24 mouse cellular contexts compared by ENCODE assay signal in genomic region chr1:127313652-127314350, GRCm38 (mm10).
DNase-seq lines count a peak whose midpoint lies in the region; ATAC-seq lines count a peak whose summit lies in the region.
"Had no signal": no experiment of that assay in that cellular context is flagged by ENCODE, and none has a peak within 500 bp of the region (broad histone marks: within the 10 kb centered on the region; RNA-seq: fewer than 3 reads in every experiment).

No protein-coding gene starts in this region.

- no peaks in the 10 kb centered on the region for H3K9me3 ChIP-seq in forebrain, embryonic 10.5 days
- H3K9me3 ChIP-seq in forebrain, embryonic 16.5 days (ENCODE audit: control insufficient read depth, low read length), result no peaks in the 10 kb centered on the region
- H3K9me3 ChIP-seq in heart, embryonic 13.5 days, result no peaks in the 10 kb centered on the region
- H3K9me3 ChIP-seq in midbrain, embryonic 12.5 days, result no peaks in the 10 kb centered on the region
- H3K9me3 ChIP-seq in midbrain, embryonic 16.5 days (replicated peaks; ENCODE audit: control insufficient read depth, low read length, poor library complexity, severe bottlenecking), result no peaks in the 10 kb centered on the region
- H3K9me3 ChIP-seq: embryonic facial prominence, embryonic 12.5 days; forebrain, embryonic 13.5 days; limb, embryonic 12.5 days had no signal

- H3K27ac ChIP-seq in forebrain, embryonic 10.5 days, result peak overlapping the region; percentile 9; the same call in 1 of the 2 replicates
- no peak overlapping the region for H3K27ac ChIP-seq in forebrain, embryonic 16.5 days (ENCODE audit: low read length)
- no peak overlapping the region for H3K27ac ChIP-seq in heart, embryonic 13.5 days (replicated peaks)
- no peak overlapping the region for H3K27ac ChIP-seq in midbrain, embryonic 12.5 days (replicated peaks)
- no peak overlapping the region for H3K27ac ChIP-seq in midbrain, embryonic 16.5 days (ENCODE audit: low read length)
- H3K27ac ChIP-seq: embryonic facial prominence, embryonic 12.5 days; forebrain, embryonic 13.5 days; layer of hippocampus, adult 2 months; limb, embryonic 12.5 days; macrophage had no signal

- H3K4me2 ChIP-seq in forebrain, embryonic 16.5 days (ENCODE audit: low read length), result no peak overlapping the region
- H3K4me2 ChIP-seq in heart, embryonic 13.5 days, result no peak overlapping the region
- no peak overlapping the region for H3K4me2 ChIP-seq in midbrain, embryonic 12.5 days (replicated peaks)
- no peak overlapping the region for H3K4me2 ChIP-seq in midbrain, embryonic 16.5 days (ENCODE audit: low read length)
- H3K4me2 ChIP-seq: embryonic facial prominence, embryonic 12.5 days; forebrain, embryonic 13.5 days; limb, embryonic 12.5 days; liver, embryonic 11.5 days had no signal

- ATAC-seq in forebrain, embryonic 16.5 days, result no peak
- no peak for ATAC-seq in heart, embryonic 13.5 days (ENCODE audit: extremely low read depth, insufficient number of reproducible peaks, low FRiP score, low TSS enrichment)
- ATAC-seq in midbrain, embryonic 12.5 days (ENCODE audit: low FRiP score, low read depth), result 0 out of 2 replicates have a peak, but pooled peaks have one; percentile 30
- ATAC-seq in midbrain, embryonic 16.5 days, result no peak
- ATAC-seq in erythroid progenitor cell, adult 5-6 weeks (replicated peaks; ENCODE audit: low FRiP score, poor library complexity, severe bottlenecking), result 0 out of 2 replicates have a peak, but pooled peaks have one; percentile 9
- ATAC-seq: forebrain, embryonic 13.5 days; intestine, postnatal 0 days; liver, postnatal 0 days had no signal

- H3K9ac ChIP-seq in forebrain, embryonic 16.5 days (replicated peaks; ENCODE audit: low read depth, low read length), result no peak overlapping the region
- 0 out of 2 replicates have a peak overlapping the region, but pooled peaks have one; percentile 28 for H3K9ac ChIP-seq in heart, embryonic 13.5 days
- no peak overlapping the region for H3K9ac ChIP-seq in midbrain, embryonic 12.5 days (replicated peaks)
- no peak overlapping the region for H3K9ac ChIP-seq in midbrain, embryonic 16.5 days (ENCODE audit: low read depth, low read length)
- H3K9ac ChIP-seq: embryonic facial prominence, embryonic 12.5 days; forebrain, embryonic 13.5 days; limb, embryonic 12.5 days; liver, postnatal 0 days had no signal

- H3K27me3 ChIP-seq in forebrain, embryonic 10.5 days (ENCODE audit: poor library complexity, severe bottlenecking), result no peaks in the 10 kb centered on the region
- H3K27me3 ChIP-seq in forebrain, embryonic 16.5 days (replicated peaks; ENCODE audit: control insufficient read depth, insufficient read depth, low read length), result no peaks in the 10 kb centered on the region
- no peaks in the 10 kb centered on the region for H3K27me3 ChIP-seq in heart, embryonic 13.5 days (replicated peaks)
- H3K27me3 ChIP-seq in midbrain, embryonic 12.5 days, result no peaks in the 10 kb centered on the region
- H3K27me3 ChIP-seq in midbrain, embryonic 16.5 days (ENCODE audit: control insufficient read depth, insufficient read depth, low read depth, low read length), result no peaks in the 10 kb centered on the region
- H3K27me3 ChIP-seq: embryonic facial prominence, embryonic 12.5 days; forebrain, embryonic 13.5 days; limb, embryonic 12.5 days had no signal

- WGBS in forebrain, embryonic 10.5 days, result 55% methylated on average over 8 of the region's 8 CpGs
- WGBS in forebrain, embryonic 16.5 days, result 50% methylated on average over 8 of the region's 8 CpGs
- WGBS in heart, embryonic 13.5 days, result 49% methylated on average over 8 of the region's 8 CpGs
- WGBS in midbrain, embryonic 12.5 days, result 34% methylated on average over 8 of the region's 8 CpGs
- 33% methylated on average over 8 of the region's 8 CpGs for WGBS in midbrain, embryonic 16.5 days

- H3K4me3 ChIP-seq in forebrain, embryonic 10.5 days, result no peak overlapping the region
- H3K4me3 ChIP-seq in forebrain, embryonic 16.5 days (replicated peaks; ENCODE audit: low read length), result no peak overlapping the region
- no peak overlapping the region for H3K4me3 ChIP-seq in heart, embryonic 13.5 days
- H3K4me3 ChIP-seq in midbrain, embryonic 12.5 days, result no peak overlapping the region
- H3K4me3 ChIP-seq in midbrain, embryonic 16.5 days (ENCODE audit: low read depth, low read length), result no peak overlapping the region
- H3K4me3 ChIP-seq: embryonic facial prominence, embryonic 12.5 days; forebrain, embryonic 13.5 days; layer of hippocampus, adult 2 months; limb, embryonic 12.5 days had no signal

- H3K36me3 ChIP-seq in forebrain, embryonic 10.5 days (replicated peaks), result no peaks in the 10 kb centered on the region
- no peaks in the 10 kb centered on the region for H3K36me3 ChIP-seq in forebrain, embryonic 16.5 days (ENCODE audit: control insufficient read depth, insufficient read depth)
- H3K36me3 ChIP-seq in heart, embryonic 13.5 days, result no peaks in the 10 kb centered on the region
- no peaks in the 10 kb centered on the region for H3K36me3 ChIP-seq in midbrain, embryonic 12.5 days
- no peaks in the 10 kb centered on the region for H3K36me3 ChIP-seq in midbrain, embryonic 16.5 days (ENCODE audit: control insufficient read depth, insufficient read depth, low read length)
- H3K36me3 ChIP-seq: embryonic facial prominence, embryonic 12.5 days; limb, embryonic 12.5 days had no signal

- no peak for DNase-seq in forebrain, embryonic 10.5 days (ENCODE audit: extremely low spot score, low spot score)
- DNase-seq in heart, postnatal 25 days (ENCODE audit: low spot score), result no peak
- DNase-seq in spleen, adult 12 weeks (ENCODE audit: low spot score), result no peak
- DNase-seq: adrenal gland, postnatal 10 days; cerebellum, adult 18-20 months; cerebellum, postnatal 14 days; gastrocnemius, postnatal 10 days; heart, postnatal 4 days; layer of hippocampus, postnatal 36 days; liver, postnatal 0 days; right cerebral cortex, adult 18-20 months; right cerebral cortex, postnatal 4 days had no signal

- intact Hi-C loops in heart, postnatal 25 days (cut with DNase I), result no loop called here

- H3K4me1 ChIP-seq in forebrain, embryonic 10.5 days, result peaks cover 22% of the 10 kb centered on the region
- 0 out of 2 replicates have a peak, but pooled peaks cover 4% of the 10 kb centered on the region for H3K4me1 ChIP-seq in forebrain, embryonic 16.5 days (replicated peaks; ENCODE audit: control insufficient read depth, insufficient read depth, low read length)
- peaks cover 26% of the 10 kb centered on the region for H3K4me1 ChIP-seq in heart, embryonic 13.5 days
- peaks cover 15% of the 10 kb centered on the region for H3K4me1 ChIP-seq in midbrain, embryonic 12.5 days
- H3K4me1 ChIP-seq in midbrain, embryonic 16.5 days (ENCODE audit: control insufficient read depth, insufficient read depth, low read length), result peaks cover 3% of the 10 kb centered on the region; the same call in 1 of the 2 replicates
- H3K4me1 ChIP-seq: forebrain, embryonic 13.5 days had no signal

Comparison
In these comparisons a context has a peak if more than half of its experiments do, and no peak if none do; other contexts are left out.
1. ATAC-seq: peak in midbrain, embryonic 12.5 days (single experiment) and erythroid progenitor cell, adult 5-6 weeks (single experiment); none in forebrain, embryonic 16.5 days (single experiment), heart, embryonic 13.5 days (single experiment) and midbrain, embryonic 16.5 days (single experiment).